Mouse (Mus musculus): Measurements from ENCODE around the gene Rad23b. TPM values are rescaled to one million over a fixed set of nuclear protein-coding genes. Genes with fewer than 3 reads are reported as not detected.

The Rad23b gene
- polyA plus RNA-seq, 1 experiment from 2014 or later: 39.9 TPM

DNA sequence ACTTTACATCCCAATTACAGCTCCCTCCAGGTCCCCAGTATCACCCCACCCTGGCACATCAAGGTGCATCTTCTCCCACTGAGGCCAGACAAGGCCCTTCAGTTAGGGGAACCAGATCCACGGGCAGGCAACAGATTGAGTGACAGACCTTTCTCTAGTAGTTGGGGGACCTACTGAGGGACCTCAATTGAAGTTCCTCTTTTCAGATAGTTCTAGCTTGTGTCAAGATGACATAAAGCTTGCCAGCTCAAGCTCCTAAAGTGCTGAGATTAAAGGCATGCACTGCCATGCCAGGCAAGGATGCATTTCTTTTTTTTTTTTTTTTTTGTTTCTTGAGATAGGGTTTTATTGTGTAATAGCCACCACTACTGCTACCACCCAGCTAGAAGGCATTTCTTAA is 16.2 kb downstream of the Rad23b start:
- TF ChIP-seq CTCF (IDR thresholded peaks at IDR 0.05; ENCODE audit: low read depth) (no peak), EP300 (IDR thresholded peaks at IDR 0.05; ENCODE audit: low read depth) (no peak)
- Histone ChIP-seq H3K4me3 (ENCODE audit: low read depth, low read length) (no peak overlapping the region), H3K4me1 (ENCODE audit: insufficient read depth) (no peaks in the 10 kb centered on the region), H3K27ac (ENCODE audit: low read depth) (no peak overlapping the region), H3K36me3 (replicated peaks; ENCODE audit: insufficient read depth, low read length) (peaks cover 13% of the 10 kb centered on the region), H3K9ac (replicated peaks) (no peak overlapping the region), H3K4me2 (ENCODE audit: low read depth, low read length) (no peak overlapping the region), H3K9me3 (ENCODE audit: low read length) (no peaks in the 10 kb centered on the region), H3K27me3 (ENCODE audit: insufficient read depth, low read length) (no peaks in the 10 kb centered on the region)
- ATAC-seq: no peak
- WGBS (ENCODE audit: insufficient replicate concordance): 23% methylated on average over 1 of the region's 1 CpGs
- DNase-seq: no peak

DNA sequence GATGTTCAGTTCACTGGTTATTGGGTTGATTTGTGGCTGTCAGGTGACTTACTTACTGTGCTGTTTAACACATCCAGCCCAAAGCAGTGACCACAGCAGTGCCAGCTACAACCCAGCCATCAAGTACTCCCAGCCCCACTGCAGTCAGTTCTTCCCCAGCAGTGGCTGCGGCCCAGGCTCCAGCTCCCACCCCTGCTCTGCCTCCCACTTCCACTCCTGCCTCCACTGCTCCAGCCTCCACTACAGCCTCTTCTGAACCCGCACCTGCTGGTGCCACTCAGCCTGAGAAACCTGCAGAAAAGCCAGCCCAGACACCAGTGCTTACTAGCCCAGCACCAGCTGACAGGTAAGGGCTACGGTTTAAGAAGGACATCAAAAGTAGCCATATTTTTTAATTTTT is 20.3 kb downstream of the Rad23b start:
- Histone ChIP-seq H3K27me3 (ENCODE audit: insufficient read depth, low read length) (no peaks in the 10 kb centered on the region), H3K4me2 (ENCODE audit: low read depth, low read length) (no peak overlapping the region), H3K9ac (replicated peaks) (no peak overlapping the region), H3K4me1 (ENCODE audit: insufficient read depth) (no peaks in the 10 kb centered on the region), H3K4me3 (ENCODE audit: low read depth, low read length) (no peak overlapping the region), H3K27ac (ENCODE audit: low read depth) (no peak overlapping the region), H3K36me3 (replicated peaks; ENCODE audit: insufficient read depth, low read length) (peaks cover 25% of the 10 kb centered on the region), H3K9me3 (ENCODE audit: low read length) (no peaks in the 10 kb centered on the region)
- WGBS (ENCODE audit: insufficient replicate concordance): 92% methylated on average over 3 of the region's 3 CpGs
- TF ChIP-seq CTCF (IDR thresholded peaks at IDR 0.05; ENCODE audit: low read depth) (no peak), EP300 (IDR thresholded peaks at IDR 0.05; ENCODE audit: low read depth) (no peak)
- no peak for ATAC-seq
- DNase-seq: no peak

DNA sequence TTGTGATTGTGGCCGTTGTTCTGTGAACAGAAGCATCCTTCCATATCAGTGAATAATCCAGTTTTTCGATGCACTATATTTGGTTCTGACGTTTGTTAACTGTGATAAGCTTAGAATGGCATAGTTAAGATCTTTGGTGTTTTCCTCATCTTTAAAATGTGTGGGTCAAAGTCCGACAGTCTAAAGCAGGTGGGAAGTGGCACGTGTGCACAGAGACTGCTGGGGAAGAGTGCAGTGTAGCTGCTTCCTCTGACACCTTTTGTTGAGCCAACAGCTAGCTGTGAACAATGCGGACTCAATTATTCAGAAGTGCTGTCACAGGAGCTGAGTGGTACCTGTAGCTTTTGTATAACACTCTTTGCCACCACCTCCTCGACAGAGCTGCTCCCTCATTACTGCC is 21.5 kb downstream of the Rad23b start:
- Histone ChIP-seq H3K9ac (replicated peaks) (no peak overlapping the region), H3K4me2 (ENCODE audit: low read depth, low read length) (no peak overlapping the region), H3K9me3 (ENCODE audit: low read length) (no peaks in the 10 kb centered on the region), H3K4me1 (ENCODE audit: insufficient read depth) (no peaks in the 10 kb centered on the region), H3K4me3 (ENCODE audit: low read depth, low read length) (no peak overlapping the region), H3K36me3 (replicated peaks; ENCODE audit: insufficient read depth, low read length) (peaks cover 30% of the 10 kb centered on the region), H3K27me3 (ENCODE audit: insufficient read depth, low read length) (no peaks in the 10 kb centered on the region), H3K27ac (ENCODE audit: low read depth) (no peak overlapping the region)
- 76% methylated on average over 7 of the region's 7 CpGs for WGBS (ENCODE audit: insufficient replicate concordance)
- ATAC-seq (no peak), DNase-seq (no peak)
- TF ChIP-seq EP300 (IDR thresholded peaks at IDR 0.05; ENCODE audit: low read depth) (no peak), CTCF (IDR thresholded peaks at IDR 0.05; ENCODE audit: low read depth) (no peak)

DNA sequence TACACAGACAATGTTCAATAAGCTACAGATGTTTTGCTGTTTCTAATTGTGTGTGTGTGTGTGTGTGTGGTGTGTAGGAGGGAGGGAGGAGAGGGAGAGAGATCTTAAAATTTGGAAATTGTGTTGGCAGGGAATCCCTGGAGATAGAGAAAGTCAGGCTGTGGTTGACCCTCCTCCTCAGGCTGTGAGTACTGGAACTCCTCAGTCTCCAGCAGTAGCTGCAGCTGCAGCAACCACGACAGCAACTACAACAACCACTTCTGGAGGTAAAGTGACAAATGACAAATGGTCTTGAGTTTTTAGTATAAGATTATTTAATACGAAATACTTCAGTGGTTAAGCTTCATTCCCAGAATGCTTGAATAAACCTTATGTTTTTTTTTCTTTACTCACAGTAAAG is 32.5 kb downstream of the Rad23b start:
- no peaks in the 10 kb centered on the region for H3K9me3 ChIP-seq (ENCODE audit: low read length)
- DNase-seq: no peak
- H3K27ac ChIP-seq (ENCODE audit: low read depth): no peak overlapping the region
- H3K4me2 ChIP-seq (ENCODE audit: low read depth, low read length): no peak overlapping the region
- no peak for ATAC-seq
- no peak overlapping the region for H3K4me3 ChIP-seq (ENCODE audit: low read depth, low read length)
- 84% methylated on average over 2 of the region's 2 CpGs for WGBS (ENCODE audit: insufficient replicate concordance)
- H3K4me1 ChIP-seq (ENCODE audit: insufficient read depth): no peaks in the 10 kb centered on the region
- H3K9ac ChIP-seq (replicated peaks): no peak overlapping the region
- peaks cover 78% of the 10 kb centered on the region for H3K36me3 ChIP-seq (replicated peaks; ENCODE audit: insufficient read depth, low read length)
- no peaks in the 10 kb centered on the region for H3K27me3 ChIP-seq (ENCODE audit: insufficient read depth, low read length)
- TF ChIP-seq CTCF (IDR thresholded peaks at IDR 0.05; ENCODE audit: low read depth): no peak
- no peak for TF ChIP-seq EP300 (IDR thresholded peaks at IDR 0.05; ENCODE audit: low read depth)

DNA sequence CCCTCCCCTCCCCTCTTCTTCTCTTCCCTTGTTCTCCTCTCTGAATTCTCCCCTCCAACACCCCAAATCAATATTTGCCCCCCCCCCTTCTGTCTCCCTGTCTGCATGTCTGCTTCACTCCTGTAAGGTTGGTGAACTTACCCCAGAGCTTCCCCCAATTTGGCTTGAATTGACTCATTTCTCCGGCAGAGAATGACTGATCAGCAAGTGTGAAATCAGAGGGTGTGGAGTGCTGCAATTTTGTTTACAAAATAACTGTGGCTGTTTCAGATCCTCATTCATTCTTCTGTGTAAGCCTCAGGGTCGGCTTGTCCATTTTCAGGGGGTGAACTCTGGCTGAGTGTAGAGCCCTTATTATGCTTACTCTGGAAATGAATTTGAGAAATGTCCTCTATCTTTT is 36.9 kb downstream of the Rad23b start:
- H3K4me2 ChIP-seq (ENCODE audit: low read depth, low read length): no peak overlapping the region
- ATAC-seq: peak; percentile 15; the same call in 1 of the 2 replicates
- no peaks in the 10 kb centered on the region for H3K27me3 ChIP-seq (ENCODE audit: insufficient read depth, low read length)
- TF ChIP-seq CTCF (IDR thresholded peaks at IDR 0.05; ENCODE audit: low read depth) (no peak), EP300 (IDR thresholded peaks at IDR 0.05; ENCODE audit: low read depth) (no peak)
- no peak for DNase-seq
- no peaks in the 10 kb centered on the region; the same call in 1 of the 2 replicates for H3K4me1 ChIP-seq (ENCODE audit: insufficient read depth)
- peaks cover 60% of the 10 kb centered on the region for H3K36me3 ChIP-seq (replicated peaks; ENCODE audit: insufficient read depth, low read length)
- no peak overlapping the region for H3K4me3 ChIP-seq (ENCODE audit: low read depth, low read length)
- WGBS (ENCODE audit: insufficient replicate concordance): 58% methylated on average over 2 of the region's 2 CpGs
- no peak overlapping the region for H3K9ac ChIP-seq (replicated peaks)
- H3K9me3 ChIP-seq (ENCODE audit: low read length): no peaks in the 10 kb centered on the region
- H3K27ac ChIP-seq (ENCODE audit: low read depth): no peak overlapping the region

DNA sequence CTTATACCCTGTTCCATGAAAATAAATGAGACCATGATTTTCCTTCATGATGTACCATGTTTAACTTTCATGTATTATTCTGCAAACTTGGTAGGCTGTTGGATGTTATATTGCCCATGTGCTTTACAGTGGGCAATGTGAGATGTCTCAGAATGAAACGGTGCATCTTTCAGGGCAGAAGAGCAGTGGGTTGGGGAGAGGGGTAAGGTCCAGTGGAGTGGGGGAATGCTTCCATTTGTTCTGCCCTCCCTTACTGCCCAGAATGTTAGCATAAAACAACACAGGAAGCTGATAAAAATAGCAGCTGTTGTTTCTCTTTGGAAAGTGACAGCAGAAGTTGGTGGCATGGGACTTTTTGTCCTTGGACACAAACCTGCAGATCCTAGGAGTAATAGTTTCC is 41.6 kb downstream of the Rad23b start:
- Histone ChIP-seq H3K4me3 (ENCODE audit: low read depth, low read length) (no peak overlapping the region), H3K9me3 (ENCODE audit: low read length) (no peaks in the 10 kb centered on the region), H3K27ac (ENCODE audit: low read depth) (no peak overlapping the region), H3K9ac (replicated peaks) (no peak overlapping the region), H3K4me2 (ENCODE audit: low read depth, low read length) (no peak overlapping the region), H3K27me3 (ENCODE audit: insufficient read depth, low read length) (no peaks in the 10 kb centered on the region), H3K36me3 (replicated peaks; ENCODE audit: insufficient read depth, low read length) (peaks cover 23% of the 10 kb centered on the region), H3K4me1 (ENCODE audit: insufficient read depth) (no peaks in the 10 kb centered on the region; the same call in 1 of the 2 replicates)
- TF ChIP-seq EP300 (IDR thresholded peaks at IDR 0.05; ENCODE audit: low read depth): no peak
- no peak for TF ChIP-seq CTCF (IDR thresholded peaks at IDR 0.05; ENCODE audit: low read depth)
- DNase-seq (no peak), ATAC-seq (no peak; the same call in 1 of the 2 replicates)
- 60% methylated on average over 1 of the region's 1 CpGs for WGBS (ENCODE audit: insufficient replicate concordance)

DNA sequence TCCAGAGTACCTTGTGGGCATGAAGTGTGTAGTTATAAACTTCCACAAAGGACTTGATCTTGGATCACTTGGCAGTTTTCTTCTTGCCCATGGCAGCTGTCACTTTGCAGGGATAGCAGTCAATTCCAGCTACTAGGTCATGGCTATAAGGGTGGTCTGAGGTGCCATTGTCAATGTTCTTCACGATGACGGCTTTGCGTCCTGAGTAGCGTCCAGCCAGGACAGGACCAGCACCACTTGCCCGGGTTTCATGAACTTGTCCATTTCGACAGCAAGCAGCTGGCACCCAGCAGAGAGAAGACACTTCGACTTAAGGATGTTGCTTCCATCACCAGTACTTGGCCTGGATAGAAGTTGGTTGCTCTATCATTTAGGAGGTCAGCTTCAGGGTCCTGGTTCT is 42.6 kb downstream of the Rad23b start:
- H3K4me1 ChIP-seq (ENCODE audit: insufficient read depth): no peaks in the 10 kb centered on the region; the same call in 1 of the 2 replicates
- WGBS (ENCODE audit: insufficient replicate concordance): 84% methylated on average over 7 of the region's 7 CpGs
- no peak for ATAC-seq

More for the DNA sequence above, 42.6 kb downstream of the Rad23b start:
- no peak overlapping the region for H3K27ac ChIP-seq (ENCODE audit: low read depth)
- no peak overlapping the region for H3K4me3 ChIP-seq (ENCODE audit: low read depth, low read length)
- no peak for DNase-seq
- peaks cover 16% of the 10 kb centered on the region for H3K36me3 ChIP-seq (replicated peaks; ENCODE audit: insufficient read depth, low read length)
- no peaks in the 10 kb centered on the region for H3K9me3 ChIP-seq (ENCODE audit: low read length)
- H3K27me3 ChIP-seq (ENCODE audit: insufficient read depth, low read length): no peaks in the 10 kb centered on the region
- TF ChIP-seq CTCF (IDR thresholded peaks at IDR 0.05; ENCODE audit: low read depth): no peak
- no peak for TF ChIP-seq EP300 (IDR thresholded peaks at IDR 0.05; ENCODE audit: low read depth)
- no peak overlapping the region for H3K9ac ChIP-seq (replicated peaks)
- H3K4me2 ChIP-seq (ENCODE audit: low read depth, low read length): no peak overlapping the region

All from liver, postnatal 0 days (tissue).